Mouse (Mus musculus): ENCODE measurements around the gene Krtap4-6. TPM values are rescaled to one million over a fixed set of nuclear protein-coding genes. Genes with fewer than 3 reads are reported as not detected.
"Not testable (repeated sequence)": the region's sequence is repeated elsewhere in the genome, so short reads cannot be mapped to it uniquely, and the experiment has no call there.

Gene Krtap4-6
- not detected for total RNA-seq (2022)

GRCm38 (mm10) chr11:99665860-99666259, at the start of gene Krtap4-6:
TSS of gene Krtap4-6 (minus strand) at chr11:99665960.
- DNase-seq: no peak

- DNase-seq: no peak
These were observed 24.7 kb upstream of the Krtap4-6 start, which contains the start of gene Gm14190 for GRCm38 (mm10) chr11:99690463-99690862. TSS of gene Gm14190 (minus strand) at chr11:99690740.

- not testable (repeated sequence) for DNase-seq
These were observed 19.5 kb upstream of the Krtap4-6 start for GRCm38 (mm10) chr11:99685235-99685634.

GRCm38 (mm10) chr11:99683481-99683880, 17.7 kb upstream of the Krtap4-6 start:
- DNase-seq: no peak

GRCm38 (mm10) chr11:99662802-99663201, 3.0 kb downstream of the Krtap4-6 start:
- DNase-seq: no peak

- no peak for DNase-seq
These were observed 6.5 kb downstream of the Krtap4-6 start for GRCm38 (mm10) chr11:99659256-99659655.

GRCm38 (mm10) chr11:99658467-99659010, 7.2 kb downstream of the Krtap4-6 start, which contains the start of gene Gm11563:
TSS of gene Gm11563 (minus strand) at chr11:99658960.
- not testable (repeated sequence) for DNase-seq

- DNase-seq: no peak
These were observed 8.7 kb downstream of the Krtap4-6 start for GRCm38 (mm10) chr11:99657051-99657450.

- DNase-seq: no peak
These were observed 15.6 kb downstream of the Krtap4-6 start, which contains the start of gene Gm11555 for GRCm38 (mm10) chr11:99650136-99650535. TSS of gene Gm11555 (minus strand) at chr11:99650236.

GRCm38 (mm10) chr11:99646444-99646843, 19.3 kb downstream of the Krtap4-6 start:
- DNase-seq: no peak

- no peak for DNase-seq
These were observed 21.4 kb downstream of the Krtap4-6 start for GRCm38 (mm10) chr11:99644351-99644750.

- DNase-seq: not testable (repeated sequence)
These were observed 22.1 kb downstream of the Krtap4-6 start, which contains the start of gene Krtap4-7 for GRCm38 (mm10) chr11:99643635-99644139. TSS of gene Krtap4-7 (minus strand) at chr11:99644089.

GRCm38 (mm10) chr11:99640926-99641325, 24.8 kb downstream of the Krtap4-6 start:
- DNase-seq: no peak

- no peak for DNase-seq
These were observed 28.7 kb downstream of the Krtap4-6 start for GRCm38 (mm10) chr11:99637086-99637485.

- no peak for DNase-seq
These were observed 31.1 kb downstream of the Krtap4-6 start, which contains the start of gene Krtap4-2 for GRCm38 (mm10) chr11:99634653-99635134. TSS of gene Krtap4-2 (minus strand) at chr11:99635084.

GRCm38 (mm10) chr11:99633293-99633692, 32.5 kb downstream of the Krtap4-6 start:
- DNase-seq: no peak

- DNase-seq: no peak
These were observed 34.9 kb downstream of the Krtap4-6 start for GRCm38 (mm10) chr11:99630890-99631289.

- DNase-seq: no peak
These were observed 37.6 kb downstream of the Krtap4-6 start, which contains the start of gene Krtap4-1 for GRCm38 (mm10) chr11:99628138-99628537. TSS of gene Krtap4-1 (minus strand) at chr11:99628238.

- no peak for DNase-seq
These were observed 45.4 kb downstream of the Krtap4-6 start, which contains the start of gene Gm11562 for GRCm38 (mm10) chr11:99620335-99620734. TSS of gene Gm11562 (minus strand) at chr11:99620435.

All from adrenal gland, adult 8-10 months (tissue).